Mouse (Mus musculus): ENCODE data around the gene Manba. TPM values are rescaled to one million over a fixed set of nuclear protein-coding genes. Genes with fewer than 3 reads are reported as not detected.

Manba gene
- polyA plus RNA-seq, 1 experiment: 5.4 TPM

DNA sequence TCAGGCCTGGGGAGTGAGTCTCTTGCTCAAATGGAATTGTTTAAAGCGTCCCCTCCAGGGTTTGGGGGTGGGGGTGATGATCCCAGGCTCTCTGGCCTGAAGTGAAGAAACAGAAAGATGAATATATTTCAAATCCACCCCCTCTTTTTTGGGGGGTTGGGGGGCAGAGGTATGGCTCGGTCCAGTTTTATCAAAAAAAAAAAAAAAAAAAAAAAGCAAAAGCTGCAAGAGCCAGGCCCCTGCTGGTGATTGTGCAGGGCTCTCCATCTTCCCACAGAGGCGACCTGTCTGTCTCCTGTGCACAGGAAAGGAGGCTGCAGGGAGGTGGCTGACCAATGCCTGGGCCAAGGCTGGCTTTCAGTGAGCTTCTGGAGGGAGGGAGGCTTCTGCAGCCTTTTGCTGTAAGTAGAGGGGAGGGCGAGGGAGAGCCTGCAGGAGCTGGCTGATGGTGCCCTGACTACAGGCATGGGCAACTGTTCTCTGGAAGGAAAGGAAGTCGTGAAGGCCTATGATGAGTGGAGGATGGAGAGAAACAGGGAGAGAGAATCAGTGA is 93.3 kb downstream of the Manba start:
- no peak for DNase-seq (ENCODE audit: extremely low spot score in 1 of 2, low spot score in 1 of 2)

DNA sequence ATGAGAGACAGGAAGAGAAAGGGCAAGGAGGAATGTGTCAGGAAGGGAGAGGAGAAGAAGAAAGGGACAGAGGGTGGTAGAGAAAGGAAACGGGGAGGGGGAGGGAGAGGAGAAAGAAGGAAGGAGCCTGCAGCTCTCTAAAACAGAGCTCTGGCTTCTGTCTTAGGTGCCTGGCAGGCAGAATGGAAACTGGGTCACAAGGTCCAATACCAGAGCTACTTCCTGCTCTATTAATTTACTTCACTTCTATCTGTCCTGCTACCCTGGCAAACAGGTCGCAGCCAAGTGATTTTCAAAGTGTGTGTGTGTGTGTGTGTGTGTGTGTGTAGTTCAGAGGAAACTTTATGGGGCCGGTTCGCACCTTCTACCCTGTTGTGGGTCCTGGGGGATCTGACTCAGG is 93.8 kb downstream of the Manba start:
- DNase-seq (ENCODE audit: extremely low spot score in 1 of 2, low spot score in 1 of 2): no peak

DNA sequence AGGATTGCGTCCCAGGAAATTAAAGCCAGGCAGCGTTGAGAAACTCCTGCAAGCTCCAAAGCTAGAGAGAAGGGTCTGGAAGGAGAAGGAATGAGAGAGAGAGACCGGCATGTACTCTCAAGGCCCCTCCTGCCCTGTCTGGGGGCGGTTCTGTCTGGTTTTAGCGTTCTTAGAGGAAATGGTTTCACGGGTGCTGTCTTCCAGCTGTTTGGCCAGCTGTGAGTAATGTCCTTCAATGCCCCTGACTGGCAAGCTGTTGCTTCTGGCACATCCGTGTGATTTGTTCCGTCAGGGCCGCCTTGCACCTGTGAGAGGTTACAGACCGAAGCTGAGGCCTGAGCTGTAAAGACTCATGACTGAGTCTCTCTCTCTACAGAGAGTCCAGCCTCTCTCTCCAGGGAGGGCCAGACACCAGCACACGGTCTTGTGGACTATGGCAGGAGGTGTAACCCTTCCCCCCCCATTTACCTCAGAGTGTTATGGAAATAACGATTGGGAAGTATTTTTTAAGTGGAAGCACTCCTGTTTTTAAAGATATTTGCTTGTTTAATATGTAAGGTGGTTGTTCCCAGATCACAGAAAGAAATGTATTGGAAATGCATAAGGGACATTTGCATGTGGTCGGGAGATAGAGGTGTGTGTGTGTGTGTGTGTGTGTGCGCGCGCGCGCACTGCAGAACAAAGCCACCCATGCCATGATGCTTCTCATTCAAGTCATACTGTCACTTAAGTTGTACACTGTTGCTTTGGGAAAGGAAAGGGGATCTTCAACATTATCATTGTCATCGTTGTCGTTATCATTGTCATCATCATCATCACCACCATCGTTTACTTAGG is 95.2 kb downstream of the Manba start:
- DNase-seq (ENCODE audit: extremely low spot score in 1 of 2, low spot score in 1 of 2): no peak

- no peak for DNase-seq (ENCODE audit: extremely low spot score in 1 of 2, low spot score in 1 of 2)
Measured at GRCm38 (mm10) chr3:135581606-135582117, 96.3 kb downstream of the Manba start.

DNA sequence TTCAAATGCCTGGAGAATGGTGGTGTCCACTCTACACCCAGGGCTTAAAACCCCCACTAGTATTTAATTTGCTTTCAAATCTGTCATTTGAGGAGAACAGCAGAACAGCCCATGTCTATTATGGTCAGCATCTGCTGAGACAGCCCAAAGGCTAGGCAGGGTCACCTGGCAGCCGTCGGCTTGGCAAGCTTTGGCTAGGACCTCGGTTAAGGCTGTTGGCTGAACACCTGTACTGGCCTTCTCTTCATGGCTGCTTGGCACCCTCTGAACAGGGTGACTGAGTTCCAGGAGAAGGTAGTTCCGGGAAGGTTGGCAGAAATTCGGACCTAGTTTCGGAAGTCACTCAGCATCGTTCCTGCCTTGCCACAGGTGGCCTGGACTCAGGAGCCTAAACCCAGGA is 96.8 kb downstream of the Manba start:
- DNase-seq (ENCODE audit: extremely low spot score in 1 of 2, low spot score in 1 of 2): no peak

GRCm38 (mm10) chr3:135585482-135585881 is 100.1 kb downstream of the Manba start:
- DNase-seq (ENCODE audit: extremely low spot score in 1 of 2, low spot score in 1 of 2): no peak

DNA sequence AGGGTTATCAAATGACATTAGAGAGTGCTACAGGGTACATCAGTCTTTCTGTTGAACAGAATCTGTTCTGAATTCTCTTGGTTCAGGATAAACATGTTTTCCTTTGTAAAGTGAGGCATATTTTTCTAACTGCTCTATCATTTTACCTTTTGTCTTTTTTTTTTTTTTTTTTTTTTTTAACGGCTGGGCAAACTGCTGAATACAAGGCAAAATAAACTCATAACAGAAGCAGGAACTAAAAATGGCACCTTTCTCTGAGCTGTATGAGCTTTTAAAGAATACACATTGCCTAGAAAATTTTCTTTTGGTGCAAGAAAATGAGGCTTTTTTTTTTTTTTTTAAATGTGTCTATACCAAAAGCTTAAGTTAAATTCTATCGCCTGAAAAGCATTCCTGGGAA is 100.6 kb downstream of the Manba start:
- no peak for DNase-seq (ENCODE audit: extremely low spot score in 1 of 2, low spot score in 1 of 2)

GRCm38 (mm10) chr3:135586471-135586880 is 101.1 kb downstream of the Manba start:
- DNase-seq (ENCODE audit: extremely low spot score in 1 of 2, low spot score in 1 of 2): peak in 1 of 2 experiments; percentile 47

DNA sequence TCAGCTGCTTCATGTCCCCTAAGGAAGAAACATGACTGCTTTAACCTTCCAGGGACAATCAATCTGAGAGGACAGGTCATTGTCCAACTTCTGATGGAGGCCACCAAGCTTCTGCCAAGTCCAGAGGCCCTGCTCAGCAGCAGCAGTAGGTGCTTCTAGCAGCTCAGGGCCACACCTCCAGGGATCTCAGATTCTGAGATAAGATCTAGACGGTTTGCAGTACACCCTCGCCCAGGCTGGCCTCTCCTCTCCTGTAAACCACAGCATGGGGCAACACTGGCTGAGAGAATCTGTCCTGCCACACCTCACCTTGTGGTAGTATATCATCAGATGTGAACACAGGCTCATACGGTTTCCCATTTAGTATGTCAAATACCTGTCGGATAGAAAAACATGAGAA is 105.1 kb downstream of the Manba start:
- DNase-seq (ENCODE audit: extremely low spot score in 1 of 2, low spot score in 1 of 2): no peak

GRCm38 (mm10) chr3:135591376-135591775 is 106.0 kb downstream of the Manba start:
- no peak for DNase-seq (ENCODE audit: extremely low spot score in 1 of 2, low spot score in 1 of 2)

DNA sequence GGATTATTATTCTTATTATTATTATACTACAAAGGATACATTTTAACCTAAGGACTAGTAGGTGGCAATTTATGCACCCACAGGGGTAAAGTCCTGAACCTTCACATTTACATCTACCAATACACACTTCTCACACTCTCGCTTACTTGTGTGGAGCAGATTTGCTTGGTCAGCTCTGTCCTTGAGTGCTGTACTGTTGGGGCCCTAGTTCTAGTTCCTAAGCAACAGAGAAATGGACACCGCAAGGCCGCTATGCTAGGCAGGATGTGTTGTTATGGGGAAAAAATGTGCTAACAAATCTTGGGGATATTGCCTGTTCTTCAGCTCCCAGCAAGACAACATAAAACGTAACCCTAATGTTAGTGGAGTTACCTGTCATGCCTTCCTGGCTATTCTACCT is 106.6 kb downstream of the Manba start:
- DNase-seq (ENCODE audit: extremely low spot score in 1 of 2, low spot score in 1 of 2): no peak

GRCm38 (mm10) chr3:135594238-135594917 is 109.0 kb downstream of the Manba start:
- no peak for DNase-seq (ENCODE audit: extremely low spot score in 1 of 2, low spot score in 1 of 2)

DNA sequence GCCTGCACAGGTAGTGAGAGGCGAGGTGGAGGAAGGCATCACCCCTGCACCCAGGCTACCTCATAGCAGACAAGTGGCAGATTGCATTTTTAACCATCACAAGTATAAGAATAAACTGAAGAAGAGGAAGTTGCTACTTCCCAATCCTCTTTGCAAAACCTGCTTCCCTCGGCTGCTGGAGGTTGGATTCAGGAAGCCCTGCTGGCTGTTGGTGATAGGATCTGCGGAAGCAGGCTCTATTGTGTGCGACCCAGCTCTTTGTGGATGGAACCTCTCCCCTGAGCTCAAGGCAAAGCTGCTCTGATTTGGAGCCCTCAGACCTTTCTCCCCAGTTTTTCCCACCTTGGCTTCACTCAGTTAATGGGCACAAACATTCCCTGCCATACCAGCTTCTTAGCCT is 111.6 kb downstream of the Manba start:
- DNase-seq (ENCODE audit: extremely low spot score in 1 of 2, low spot score in 1 of 2): no peak

DNA sequence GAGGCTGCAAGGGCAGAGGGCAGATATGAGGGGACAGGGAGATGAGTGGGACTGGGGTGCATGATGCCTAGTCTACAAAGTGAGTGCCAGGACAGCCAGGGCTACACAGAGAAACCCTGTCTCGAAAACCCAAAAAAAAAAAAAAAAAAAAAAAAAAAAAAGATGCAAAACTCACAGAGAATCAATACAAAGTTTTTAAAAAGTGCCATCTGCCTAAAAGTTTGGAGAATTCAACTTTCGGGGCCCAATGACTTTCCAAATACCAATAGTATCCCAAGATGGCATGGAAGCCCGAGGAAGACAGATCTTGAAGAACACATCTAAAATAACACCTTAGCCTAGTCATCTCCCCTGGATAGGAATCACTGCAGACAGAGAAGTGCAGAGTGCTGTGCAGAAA is 112.9 kb downstream of the Manba start:
- no peak for DNase-seq (ENCODE audit: extremely low spot score in 1 of 2, low spot score in 1 of 2)

DNA sequence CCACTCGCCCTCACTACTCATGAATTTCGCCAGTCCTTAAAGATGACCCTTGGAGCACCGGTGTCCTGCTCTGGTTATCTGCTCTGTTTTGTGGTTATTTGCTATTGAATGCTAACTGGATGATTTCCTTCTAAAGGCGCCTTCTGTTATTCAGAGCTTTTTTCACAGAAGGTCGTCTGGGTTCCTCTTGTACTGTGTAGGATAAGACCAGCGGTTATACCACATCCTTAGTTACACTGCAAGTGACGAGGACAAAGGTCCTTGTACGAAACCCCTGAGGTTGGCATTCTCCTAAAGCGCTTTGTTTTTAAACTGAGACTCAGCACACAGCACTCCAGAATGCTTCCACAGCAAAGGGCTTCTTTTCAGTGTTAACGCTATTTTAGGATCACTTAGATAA is 117.3 kb downstream of the Manba start:
- no peak for DNase-seq (ENCODE audit: extremely low spot score in 1 of 2, low spot score in 1 of 2)

DNA sequence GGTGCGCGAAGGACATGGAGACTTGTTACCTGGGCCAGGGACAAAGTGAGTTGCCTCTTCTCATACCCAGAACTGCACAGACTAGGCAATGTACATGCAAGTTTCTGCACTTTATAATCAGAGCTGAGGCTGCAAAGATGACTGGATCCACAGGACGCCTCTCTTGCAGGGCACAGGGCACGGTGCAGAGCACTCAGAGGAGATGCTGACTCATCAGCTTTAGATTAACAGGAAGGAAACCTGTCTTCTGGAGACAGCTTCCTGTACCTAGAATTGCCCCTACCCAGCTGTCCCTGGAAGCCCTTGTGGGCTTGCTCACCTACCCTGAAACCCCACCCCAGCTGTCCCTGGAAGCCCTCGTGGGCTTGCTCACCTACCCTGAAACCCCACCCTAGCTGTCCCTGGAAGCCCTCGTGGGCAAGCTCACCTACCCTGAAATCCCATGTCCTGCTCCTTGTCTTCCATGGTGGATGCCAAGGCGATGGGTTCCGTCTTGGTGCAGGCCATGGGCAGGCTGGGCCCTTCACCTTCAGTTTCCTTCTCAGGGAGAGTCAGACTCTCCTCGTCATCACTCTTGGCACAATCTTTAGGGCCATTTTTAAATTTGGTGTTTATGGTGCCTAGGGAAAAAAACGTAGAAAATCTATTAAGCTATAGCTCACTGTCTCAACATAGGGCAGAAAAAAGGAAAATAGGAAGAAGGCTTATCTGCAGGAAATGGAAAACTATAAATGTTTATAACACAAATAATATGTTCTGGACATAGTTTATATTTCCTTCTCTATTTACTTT is 119.4 kb downstream of the Manba start:
- no peak for DNase-seq (ENCODE audit: extremely low spot score in 1 of 2, low spot score in 1 of 2)

- DNase-seq (ENCODE audit: extremely low spot score in 1 of 2, low spot score in 1 of 2): no peak
Measured at GRCm38 (mm10) chr3:135605474-135605873, 120.1 kb downstream of the Manba start.

GRCm38 (mm10) chr3:135606592-135606991 is 121.2 kb downstream of the Manba start:
- no peak for DNase-seq (ENCODE audit: extremely low spot score in 1 of 2, low spot score in 1 of 2)

DNA sequence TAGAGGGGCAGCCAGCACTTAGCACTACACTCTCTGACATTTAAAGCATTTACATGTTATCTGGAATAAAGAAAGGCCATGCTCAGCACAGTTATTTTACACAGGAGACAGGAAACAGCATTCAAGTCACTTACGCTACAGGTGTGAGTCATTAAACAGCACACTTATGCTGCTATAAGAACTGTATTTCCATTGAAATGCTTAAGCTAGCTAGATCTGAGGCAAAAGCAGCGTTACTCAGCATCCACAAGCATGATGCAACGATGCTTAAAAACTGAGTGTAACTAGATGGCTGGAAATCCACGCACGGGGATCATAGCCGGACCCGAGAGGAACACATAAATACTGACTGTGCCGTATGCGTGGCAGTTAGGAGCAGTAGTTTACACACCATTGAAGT is 121.6 kb downstream of the Manba start:
- no peak for DNase-seq (ENCODE audit: extremely low spot score in 1 of 2, low spot score in 1 of 2)

DNA sequence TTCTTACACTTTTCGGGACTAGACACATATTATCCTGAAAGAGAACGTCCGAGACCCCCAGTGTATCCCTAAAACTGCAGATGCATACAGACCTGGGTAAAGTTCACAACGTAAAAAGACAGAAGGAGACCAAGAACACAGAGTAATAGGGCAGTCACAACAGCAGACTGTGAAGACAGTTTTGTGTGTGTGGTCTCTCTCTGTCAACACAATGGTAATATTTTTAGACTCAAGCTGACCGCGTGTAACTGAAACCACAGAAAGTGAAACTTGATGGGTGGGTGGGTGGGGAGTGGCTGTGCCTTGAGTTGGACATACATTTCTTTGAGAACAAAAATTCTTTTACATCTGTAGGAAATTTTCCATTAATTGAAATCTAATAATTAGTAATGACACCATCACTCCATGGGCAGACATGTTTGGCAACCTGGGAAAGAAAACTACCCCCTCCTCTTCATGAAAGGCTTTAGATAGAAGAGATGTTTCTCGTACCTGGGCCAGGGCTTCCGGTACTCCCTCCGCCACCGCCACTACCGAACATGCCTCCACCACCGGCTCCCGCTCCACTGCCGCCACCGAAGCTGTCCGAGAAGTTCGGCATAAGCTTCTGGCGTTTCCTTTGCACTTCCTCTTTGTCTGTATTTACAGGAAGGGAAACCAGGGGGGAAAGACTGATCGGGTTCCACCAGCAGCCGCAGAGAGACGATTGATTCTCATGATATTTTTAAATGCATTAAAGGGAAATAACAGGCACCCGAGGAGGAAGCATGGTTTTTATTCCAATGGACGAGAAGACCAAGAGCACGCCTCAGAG is 122.5 kb downstream of the Manba start:
- DNase-seq (ENCODE audit: extremely low spot score in 1 of 2, low spot score in 1 of 2): no peak

All from frontal cortex, adult 2 months (tissue).